Mouse (Mus musculus): ENCODE measurements around the gene Aktip. TPM values are rescaled to one million over a fixed set of nuclear protein-coding genes. Genes with fewer than 3 reads are reported as not detected.

Gene Aktip
- total RNA-seq, 4 experiments from 2014 or later: 52.1 to 71.8 (median 61.8) TPM

GRCm38 (mm10) chr8:91192941-91193340 lies 6.8 kb downstream of the Aktip start:
- DNase-seq (ENCODE audit: low spot score in 2 of 2): no peak

- peak; percentile 11 to 14 for DNase-seq (ENCODE audit: low spot score in 2 of 2)
These were observed 8.9 kb downstream of the Aktip start for GRCm38 (mm10) chr8:91190816-91191340.

GRCm38 (mm10) chr8:91188152-91188551 lies 11.6 kb downstream of the Aktip start:
- DNase-seq (ENCODE audit: low spot score in 2 of 2): no peak

- no peak for DNase-seq (ENCODE audit: low spot score in 2 of 2)
These were observed 13.4 kb downstream of the Aktip start for GRCm38 (mm10) chr8:91186372-91186771.

- DNase-seq (ENCODE audit: low spot score in 2 of 2): no peak
These were observed 22.1 kb downstream of the Aktip start for GRCm38 (mm10) chr8:91177708-91178107.

- no peak for DNase-seq (ENCODE audit: low spot score in 2 of 2)
These were observed 23.6 kb downstream of the Aktip start for GRCm38 (mm10) chr8:91176176-91176575.

GRCm38 (mm10) chr8:91171605-91172004 lies 28.2 kb downstream of the Aktip start:
- DNase-seq (ENCODE audit: low spot score in 2 of 2): no peak

- no peak for DNase-seq (ENCODE audit: low spot score in 2 of 2)
These were observed 28.9 kb downstream of the Aktip start for GRCm38 (mm10) chr8:91170914-91171313.

GRCm38 (mm10) chr8:91170152-91170551 lies 29.6 kb downstream of the Aktip start:
- no peak for DNase-seq (ENCODE audit: low spot score in 2 of 2)

GRCm38 (mm10) chr8:91159959-91160800 lies 39.6 kb downstream of the Aktip start:
- no peak for DNase-seq (ENCODE audit: low spot score in 2 of 2)

GRCm38 (mm10) chr8:91158617-91159016 lies 41.2 kb downstream of the Aktip start:
- no peak for DNase-seq (ENCODE audit: low spot score in 2 of 2)

GRCm38 (mm10) chr8:91154564-91154963 lies 45.2 kb downstream of the Aktip start:
- DNase-seq (ENCODE audit: low spot score in 2 of 2): no peak

GRCm38 (mm10) chr8:91153831-91154230 lies 45.9 kb downstream of the Aktip start:
- DNase-seq (ENCODE audit: low spot score in 2 of 2): no peak

GRCm38 (mm10) chr8:91151531-91151930 lies 48.2 kb downstream of the Aktip start:
- DNase-seq (ENCODE audit: low spot score in 2 of 2): no peak

GRCm38 (mm10) chr8:91149298-91149697 lies 50.5 kb downstream of the Aktip start:
- DNase-seq (ENCODE audit: low spot score in 2 of 2): no peak

GRCm38 (mm10) chr8:91148643-91149178 lies 51.1 kb downstream of the Aktip start:
- DNase-seq (ENCODE audit: low spot score in 2 of 2): no peak

- no peak for DNase-seq (ENCODE audit: low spot score in 2 of 2)
These were observed 52.1 kb downstream of the Aktip start for GRCm38 (mm10) chr8:91147715-91148114.

- DNase-seq (ENCODE audit: low spot score in 2 of 2): no peak
These were observed 58.9 kb downstream of the Aktip start for GRCm38 (mm10) chr8:91140828-91141227.

GRCm38 (mm10) chr8:91135308-91136181 lies 64.2 kb downstream of the Aktip start:
- DNase-seq (ENCODE audit: low spot score in 2 of 2): no peak

GRCm38 (mm10) chr8:91134659-91135058 lies 65.1 kb downstream of the Aktip start:
- DNase-seq (ENCODE audit: low spot score in 2 of 2): no peak

GRCm38 (mm10) chr8:91134070-91134475 lies 65.7 kb downstream of the Aktip start:
- peak; percentile 99 for DNase-seq (ENCODE audit: low spot score in 2 of 2)

Measured in gastrocnemius, adult 8-10 months (tissue).